In genomic region chr2:134450976-134451375, GRCm38 (mm10) we compare ENCODE assay signal across 27 mouse cellular contexts.
DNase-seq lines count a peak whose midpoint lies in the region; ATAC-seq lines count a peak whose summit lies in the region.
"Had no signal": no experiment of that assay in that cellular context is flagged by ENCODE, and none has a peak within 500 bp of the region (broad histone marks: within the 10 kb centered on the region; RNA-seq: fewer than 3 reads in every experiment).

No protein-coding gene starts in this region.

- no peak overlapping the region for H3K9ac ChIP-seq in intestine, embryonic 14.5 days (ENCODE audit: low read length)
- no peak overlapping the region for H3K9ac ChIP-seq in intestine, embryonic 16.5 days (ENCODE audit: low read depth, low read length)
- no peak overlapping the region for H3K9ac ChIP-seq in neural tube, embryonic 15.5 days (replicated peaks)
- H3K9ac ChIP-seq in midbrain, embryonic 16.5 days (ENCODE audit: low read depth, low read length), result no peak overlapping the region
- H3K9ac ChIP-seq: embryonic facial prominence, embryonic 12.5 days; forebrain, embryonic 13.5 days; heart, embryonic 12.5 days; heart, embryonic 15.5 days; hindbrain, embryonic 13.5 days had no signal

- no peak for ATAC-seq in intestine, embryonic 14.5 days (replicated peaks; ENCODE audit: low FRiP score, low TSS enrichment, low read depth)
- ATAC-seq in intestine, embryonic 16.5 days, result no peak
- no peak for ATAC-seq in neural tube, embryonic 15.5 days (ENCODE audit: low FRiP score)
- no peak for ATAC-seq in midbrain, embryonic 16.5 days
- ATAC-seq: forebrain, embryonic 13.5 days; forebrain, embryonic 16.5 days; hindbrain, embryonic 16.5 days had no signal

- H3K27ac ChIP-seq in intestine, embryonic 14.5 days (ENCODE audit: low read depth), result peak overlapping the region; percentile 57
- no peak overlapping the region for H3K27ac ChIP-seq in intestine, embryonic 16.5 days (ENCODE audit: low read length)
- H3K27ac ChIP-seq in neural tube, embryonic 15.5 days (replicated peaks), result no peak overlapping the region
- H3K27ac ChIP-seq in midbrain, embryonic 16.5 days (ENCODE audit: low read length), result no peak overlapping the region
- H3K27ac ChIP-seq: embryonic facial prominence, embryonic 12.5 days; forebrain, embryonic 10.5 days; forebrain, embryonic 13.5 days; heart, embryonic 15.5 days; hindbrain, embryonic 10.5 days; hindbrain, embryonic 13.5 days had no signal

- WGBS in intestine, embryonic 14.5 days, result 30% methylated on average over 1 of the region's 1 CpGs
- WGBS in intestine, embryonic 16.5 days, result 31% methylated on average over 1 of the region's 1 CpGs
- WGBS in neural tube, embryonic 15.5 days, result 74% methylated on average over 1 of the region's 1 CpGs
- WGBS in midbrain, embryonic 16.5 days, result 80% methylated on average over 1 of the region's 1 CpGs

- no peaks in the 10 kb centered on the region for H3K36me3 ChIP-seq in intestine, embryonic 14.5 days (ENCODE audit: control insufficient read depth, insufficient read depth, low read length)
- no peaks in the 10 kb centered on the region for H3K36me3 ChIP-seq in intestine, embryonic 16.5 days (ENCODE audit: control insufficient read depth, insufficient read depth, low read length)
- no peaks in the 10 kb centered on the region for H3K36me3 ChIP-seq in neural tube, embryonic 15.5 days
- no peaks in the 10 kb centered on the region for H3K36me3 ChIP-seq in midbrain, embryonic 16.5 days (ENCODE audit: control insufficient read depth, insufficient read depth, low read length)
- H3K36me3 ChIP-seq: embryonic facial prominence, embryonic 12.5 days; forebrain, embryonic 10.5 days; G1E; heart, embryonic 12.5 days; heart, embryonic 15.5 days; hindbrain, embryonic 10.5 days; hindbrain, embryonic 13.5 days had no signal

- no peaks in the 10 kb centered on the region for H3K27me3 ChIP-seq in intestine, embryonic 14.5 days (replicated peaks; ENCODE audit: control insufficient read depth, insufficient read depth, low read length)
- no peaks in the 10 kb centered on the region for H3K27me3 ChIP-seq in intestine, embryonic 16.5 days (replicated peaks; ENCODE audit: control insufficient read depth, insufficient read depth, low read length)
- no peaks in the 10 kb centered on the region for H3K27me3 ChIP-seq in neural tube, embryonic 15.5 days (replicated peaks)
- no peaks in the 10 kb centered on the region for H3K27me3 ChIP-seq in midbrain, embryonic 16.5 days (ENCODE audit: control insufficient read depth, insufficient read depth, low read depth, low read length)
- H3K27me3 ChIP-seq: embryonic facial prominence, embryonic 12.5 days; forebrain, embryonic 13.5 days; heart, embryonic 12.5 days; heart, embryonic 15.5 days; hindbrain, embryonic 13.5 days had no signal

- H3K4me2 ChIP-seq in intestine, embryonic 14.5 days (ENCODE audit: low read length), result no peak overlapping the region
- no peak overlapping the region for H3K4me2 ChIP-seq in intestine, embryonic 16.5 days (ENCODE audit: low read depth, low read length)
- no peak overlapping the region for H3K4me2 ChIP-seq in neural tube, embryonic 15.5 days
- H3K4me2 ChIP-seq in midbrain, embryonic 16.5 days (ENCODE audit: low read length), result no peak overlapping the region
- H3K4me2 ChIP-seq: embryonic facial prominence, embryonic 12.5 days; forebrain, embryonic 13.5 days; heart, embryonic 12.5 days; heart, embryonic 15.5 days; hindbrain, embryonic 13.5 days had no signal

- H3K4me3 ChIP-seq in intestine, embryonic 14.5 days (ENCODE audit: low read depth, low read length), result no peak overlapping the region
- H3K4me3 ChIP-seq in intestine, embryonic 16.5 days (ENCODE audit: low read length), result no peak overlapping the region
- H3K4me3 ChIP-seq in neural tube, embryonic 15.5 days (replicated peaks), result no peak overlapping the region
- H3K4me3 ChIP-seq in midbrain, embryonic 16.5 days (ENCODE audit: low read depth, low read length), result no peak overlapping the region
- H3K4me3 ChIP-seq: embryonic facial prominence, embryonic 12.5 days; erythroblast, embryonic 14.5 days; forebrain, embryonic 10.5 days; forebrain, embryonic 13.5 days; heart, embryonic 12.5 days; heart, embryonic 15.5 days; hindbrain, embryonic 10.5 days; hindbrain, embryonic 13.5 days had no signal

- H3K4me1 ChIP-seq in intestine, embryonic 14.5 days (replicated peaks; ENCODE audit: control insufficient read depth, insufficient read depth, low read length), result 0 out of 2 replicates have a peak, but pooled peaks cover 7% of the 10 kb centered on the region
- H3K4me1 ChIP-seq in intestine, embryonic 16.5 days (ENCODE audit: control insufficient read depth, insufficient read depth, low read length), result 0 out of 2 replicates have a peak, but pooled peaks cover 1% of the 10 kb centered on the region
- 0 out of 2 replicates have a peak, but pooled peaks cover under 1% of the 10 kb centered on the region for H3K4me1 ChIP-seq in neural tube, embryonic 15.5 days
- no peaks in the 10 kb centered on the region; the same call in 1 of the 2 replicates for H3K4me1 ChIP-seq in midbrain, embryonic 16.5 days (ENCODE audit: control insufficient read depth, insufficient read depth, low read length)
- H3K4me1 ChIP-seq: embryonic facial prominence, embryonic 12.5 days; heart, embryonic 15.5 days had no signal

- no peak for DNase-seq in intestine, embryonic 14.5 days (ENCODE audit: low spot score)
- peak; percentile 19 for DNase-seq in lung, postnatal 10 days
- no peak for DNase-seq in lung, postnatal 36 days
- DNase-seq in NIH3T3 (ENCODE audit: low read depth), result peak; percentile 14
- DNase-seq: adrenal gland, adult 8-10 months; adrenal gland, postnatal 25 days; cerebellum, adult 18-20 months; cerebellum, adult 9-10 months; cerebellum, postnatal 14 days; gastrocnemius, postnatal 10 days; gastrocnemius, postnatal 36 days; heart, postnatal 36 days; kidney, adult 18-20 months had no signal

- no peaks in the 10 kb centered on the region for H3K9me3 ChIP-seq in intestine, embryonic 14.5 days (ENCODE audit: control insufficient read depth, low read length)
- H3K9me3 ChIP-seq in intestine, embryonic 16.5 days (ENCODE audit: control insufficient read depth, low read length), result no peaks in the 10 kb centered on the region
- H3K9me3 ChIP-seq in neural tube, embryonic 15.5 days (replicated peaks), result no peaks in the 10 kb centered on the region
- no peaks in the 10 kb centered on the region for H3K9me3 ChIP-seq in midbrain, embryonic 16.5 days (replicated peaks; ENCODE audit: control insufficient read depth, low read length, poor library complexity, severe bottlenecking)
- H3K9me3 ChIP-seq: embryonic facial prominence, embryonic 12.5 days; forebrain, embryonic 10.5 days; forebrain, embryonic 13.5 days; heart, embryonic 12.5 days; heart, embryonic 15.5 days; hindbrain, embryonic 10.5 days; hindbrain, embryonic 13.5 days had no signal

Comparison
In these comparisons a context has a peak if more than half of its experiments do, and no peak if none do; other contexts are left out.
1. DNase-seq: peak in lung, postnatal 10 days (single experiment) and NIH3T3 (single experiment); none in intestine, embryonic 14.5 days (single experiment) and lung, postnatal 36 days (single experiment).